Comparison of ENCODE assay signal across 20 mouse cellular contexts in genomic region chr12:33166712-33167111, GRCm38 (mm10). TPM values are rescaled to one million over a fixed set of nuclear protein-coding genes. Genes with fewer than 3 reads are reported as not detected.
DNase-seq lines count a peak whose midpoint lies in the region; ATAC-seq and TF ChIP-seq lines count a peak whose summit lies in the region.
"Had no signal": no experiment of that assay in that cellular context is flagged by ENCODE, and none has a peak within 500 bp of the region (broad histone marks: within the 10 kb centered on the region; RNA-seq: fewer than 3 reads in every experiment).

No protein-coding gene starts in this region.

- no peak overlapping the region for H3K4me3 ChIP-seq in intestine, embryonic 15.5 days (replicated peaks)
- H3K4me3 ChIP-seq in intestine, postnatal 0 days (ENCODE audit: low read depth, low read length) = no peak overlapping the region
- H3K4me3 ChIP-seq: embryonic facial prominence, embryonic 12.5 days; forebrain, embryonic 12.5 days; heart, embryonic 15.5 days; hindbrain, embryonic 10.5 days had no signal

- 54% methylated on average over 8 of the region's 8 CpGs for WGBS in intestine, embryonic 15.5 days
- 57% methylated on average over 8 of the region's 8 CpGs for WGBS in intestine, postnatal 0 days

- no peak overlapping the region for H3K27ac ChIP-seq in intestine, embryonic 15.5 days
- H3K27ac ChIP-seq in intestine, postnatal 0 days (ENCODE audit: low read depth, low read length) = no peak overlapping the region
- H3K27ac ChIP-seq: embryonic facial prominence, embryonic 12.5 days; forebrain, embryonic 12.5 days; heart, embryonic 15.5 days; hindbrain, embryonic 10.5 days; hindbrain, embryonic 14.5 days had no signal

- H3K4me2 ChIP-seq in intestine, embryonic 15.5 days (replicated peaks) = no peak overlapping the region
- H3K4me2 ChIP-seq in intestine, postnatal 0 days (replicated peaks; ENCODE audit: low read depth) = no peak overlapping the region
- H3K4me2 ChIP-seq: embryonic facial prominence, embryonic 12.5 days; forebrain, embryonic 12.5 days; heart, embryonic 11.5 days; heart, embryonic 15.5 days; hindbrain, embryonic 14.5 days had no signal

- H3K36me3 ChIP-seq in intestine, embryonic 15.5 days = no peaks in the 10 kb centered on the region
- no peaks in the 10 kb centered on the region; the same call in 1 of the 2 replicates for H3K36me3 ChIP-seq in intestine, postnatal 0 days (ENCODE audit: control insufficient read depth, insufficient read depth)
- H3K36me3 ChIP-seq: forebrain, embryonic 12.5 days; heart, embryonic 15.5 days had no signal

- no peaks in the 10 kb centered on the region for H3K9me3 ChIP-seq in intestine, embryonic 15.5 days
- no peaks in the 10 kb centered on the region for H3K9me3 ChIP-seq in intestine, postnatal 0 days (ENCODE audit: control insufficient read depth)
- H3K9me3 ChIP-seq: embryonic facial prominence, embryonic 12.5 days; forebrain, embryonic 12.5 days; heart, embryonic 15.5 days; hindbrain, embryonic 10.5 days had no signal

- 0 out of 2 replicates have a peak, but pooled peaks have one; percentile 20 for ATAC-seq in intestine, embryonic 15.5 days
- no peak for ATAC-seq in intestine, postnatal 0 days
- ATAC-seq: CD4-positive, CD25-positive, alpha-beta regulatory T cell, adult 4 months; forebrain, embryonic 16.5 days; Patski had no signal

- TF ChIP-seq CTCF in intestine, postnatal 0 days (IDR thresholded peaks at IDR 0.05; ENCODE audit: low read depth) = no peak

- DNase-seq in R1 (ENCODE audit: low read depth, low spot score) = peak; percentile 46
- peak; percentile 40 for DNase-seq in induced T-regulatory cell, adult 2 months (ENCODE audit: low read depth)
- no peak for DNase-seq in left cerebral cortex, postnatal 14 days (ENCODE audit: low spot score in 2 of 2)
- DNase-seq in B cell, adult 2 months = no peak
- DNase-seq: adrenal gland, adult 8-10 months; cerebellum, postnatal 14 days; gastrocnemius, postnatal 10 days; heart, adult 18-20 months; kidney, adult 11 months had no signal

- H3K9ac ChIP-seq in intestine, embryonic 15.5 days = no peak overlapping the region
- no peak overlapping the region for H3K9ac ChIP-seq in intestine, postnatal 0 days (ENCODE audit: low read depth, low read length)
- H3K9ac ChIP-seq: embryonic facial prominence, embryonic 12.5 days; forebrain, embryonic 12.5 days; heart, embryonic 15.5 days; hindbrain, embryonic 14.5 days had no signal

- no peaks in the 10 kb centered on the region for H3K27me3 ChIP-seq in intestine, embryonic 15.5 days (replicated peaks)
- H3K27me3 ChIP-seq in intestine, postnatal 0 days (replicated peaks; ENCODE audit: control insufficient read depth, insufficient read depth, low read length) = no peaks in the 10 kb centered on the region
- H3K27me3 ChIP-seq: embryonic facial prominence, embryonic 12.5 days; forebrain, embryonic 12.5 days; heart, embryonic 15.5 days; Patski had no signal

- H3K4me1 ChIP-seq in intestine, embryonic 15.5 days (replicated peaks) = 0 out of 2 replicates have a peak, but pooled peaks cover 4% of the 10 kb centered on the region
- H3K4me1 ChIP-seq in intestine, postnatal 0 days (replicated peaks; ENCODE audit: control insufficient read depth, insufficient read depth, low read length) = peaks cover 2% of the 10 kb centered on the region; the same call in 1 of the 2 replicates

- intact Hi-C loops in left cerebral cortex, postnatal 14 days (cut with DNase I) = no loop called here

RNA-seq across cellular contexts. Expression of gene Atxn7l1, which starts 19.2 kb away (rescaled TPM):
- 12.5 and 13.5 TPM in 2 replicates for polyA plus RNA-seq in intestine, embryonic 15.5 days (2015; fragmentation: Nextera tagmentation; extraction: Ambion mirVana)
- polyA plus RNA-seq in intestine, postnatal 0 days (2015; fragmentation: Nextera tagmentation; extraction: Ambion mirVana) = 8.2 and 9.0 TPM in 2 replicates
- 10 to 100 TPM; 56.9 to 65.3 TPM for total RNA-seq in left cerebral cortex, postnatal 14 days (2021)

Comparison
In these comparisons a context has a peak if more than half of its experiments do, and no peak if none do; other contexts are left out.
1. DNase-seq: peak in R1 (single experiment) and induced T-regulatory cell, adult 2 months (single experiment); none in left cerebral cortex, postnatal 14 days (0 of 2) and B cell, adult 2 months (0 of 2).